Mouse (Mus musculus) adrenal gland, adult 8-10 months (tissue): ENCODE data around the gene Rhbdd1. TPM values are rescaled to one million over a fixed set of nuclear protein-coding genes. Genes with fewer than 3 reads are reported as not detected.

Source experiments
- DNase-seq: peaks from one replicate; pipeline ENCODE4 v3.0.0; 2022
- total RNA-seq, 4 experiments: library from RNA; stranded (reverse); gene quantifications; 2 replicates each; pipeline ENCODE4 v1.2.4; 2022

Rhbdd1 gene
- total RNA-seq, 4 experiments from 2014 or later, result 36.5 to 39.7 (median 36.7) TPM

DNA sequence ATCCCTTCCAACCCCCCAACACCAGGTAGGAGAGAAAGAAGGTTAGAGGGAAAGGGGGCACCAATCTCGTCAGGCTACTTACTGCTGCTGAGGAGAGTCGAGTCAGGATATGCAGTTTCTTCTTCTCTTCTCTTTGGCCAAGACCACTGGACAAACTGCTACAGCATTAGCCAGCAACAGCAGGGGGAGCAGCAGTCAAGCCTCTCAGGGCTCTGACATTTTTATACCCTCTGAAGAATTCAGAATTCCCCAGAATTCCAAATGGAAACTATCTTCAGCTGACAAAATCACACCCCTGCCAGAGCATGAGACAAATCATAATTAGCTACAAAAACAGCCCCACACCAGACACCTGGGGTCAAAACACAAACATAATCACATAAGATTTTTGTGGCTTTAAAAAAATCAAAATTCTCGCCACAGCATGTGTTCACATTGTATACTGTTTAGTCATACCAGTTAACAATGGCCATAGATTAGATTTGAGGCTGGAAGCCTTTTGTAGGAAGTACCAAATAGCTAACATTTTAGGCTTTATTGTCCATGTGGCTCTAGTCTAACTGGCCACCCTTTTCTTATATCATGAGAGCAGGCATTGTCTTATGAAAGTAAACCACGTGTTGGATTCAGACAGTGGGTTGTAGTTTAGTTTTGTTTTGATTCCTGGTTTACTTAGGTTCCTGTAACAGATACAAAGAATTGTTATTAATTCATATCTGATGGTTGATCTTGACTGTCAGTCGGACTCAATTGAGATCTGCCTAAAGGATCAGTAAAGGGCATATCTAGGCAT, 55.6 kb downstream of the Rhbdd1 start:
- no peak for DNase-seq

DNA sequence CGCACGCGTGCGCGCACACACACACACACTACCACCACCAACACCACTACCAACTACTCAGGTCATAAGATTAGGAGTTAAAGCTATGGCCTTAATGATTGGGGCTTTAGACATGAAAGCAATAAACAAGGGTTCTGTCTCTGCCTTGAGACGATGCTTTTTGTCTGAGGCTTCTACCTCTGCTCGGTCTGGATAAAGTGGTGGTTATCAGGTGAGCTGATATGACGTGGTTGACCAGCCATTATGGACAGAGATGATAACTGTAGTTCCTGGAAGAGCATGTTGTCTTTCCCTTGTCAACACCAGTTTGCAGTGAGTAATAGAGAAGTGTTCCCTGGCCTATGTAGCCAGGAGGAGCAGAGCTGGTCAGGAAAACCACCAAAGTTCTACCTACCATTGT, 57.7 kb downstream of the Rhbdd1 start:
- no peak for DNase-seq

- DNase-seq, result no peak
Measured at GRCm38 (mm10) chr1:82374831-82375358, 58.6 kb downstream of the Rhbdd1 start.

DNA sequence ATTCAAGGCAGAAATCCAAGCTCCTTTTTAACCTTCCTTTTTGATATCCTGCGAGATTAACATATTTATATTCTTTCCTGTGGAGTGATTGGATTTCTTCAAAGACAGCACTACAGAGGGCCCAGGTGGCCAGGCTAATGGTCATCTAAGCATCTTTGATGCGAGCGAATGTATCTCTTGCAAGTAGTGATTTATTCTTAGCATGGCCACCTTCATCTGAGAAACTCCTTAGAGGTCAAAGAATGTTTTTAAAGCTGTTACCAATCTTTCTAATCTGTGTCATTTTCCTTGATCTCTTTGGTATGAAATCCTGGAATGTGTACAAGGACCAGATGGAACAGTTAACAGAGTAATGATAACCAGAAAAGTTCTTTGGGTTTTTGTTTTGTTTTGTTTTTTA, 59.2 kb downstream of the Rhbdd1 start:
- no peak for DNase-seq

DNA sequence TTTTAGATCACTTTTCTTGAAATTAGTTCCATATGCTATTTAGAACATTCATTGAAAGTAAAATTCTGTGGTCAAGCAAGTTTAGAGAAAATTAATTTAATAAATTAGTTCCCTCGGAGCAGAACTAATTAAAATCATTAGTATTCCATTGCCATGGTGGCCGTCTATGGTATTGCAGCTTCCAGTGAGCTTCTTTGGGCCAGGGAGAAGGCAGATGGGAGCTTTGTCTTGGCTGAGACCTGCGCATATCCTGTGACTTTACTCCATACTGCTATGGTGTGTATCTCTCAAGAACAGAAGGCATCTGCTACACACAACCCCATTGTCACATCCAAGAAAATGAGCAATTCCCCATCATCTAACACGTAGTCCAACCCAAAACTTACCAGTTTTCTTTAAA, 65.7 kb downstream of the Rhbdd1 start:
- DNase-seq, result no peak

GRCm38 (mm10) chr1:82384106-82384505, 67.9 kb downstream of the Rhbdd1 start:
- no peak for DNase-seq

DNA sequence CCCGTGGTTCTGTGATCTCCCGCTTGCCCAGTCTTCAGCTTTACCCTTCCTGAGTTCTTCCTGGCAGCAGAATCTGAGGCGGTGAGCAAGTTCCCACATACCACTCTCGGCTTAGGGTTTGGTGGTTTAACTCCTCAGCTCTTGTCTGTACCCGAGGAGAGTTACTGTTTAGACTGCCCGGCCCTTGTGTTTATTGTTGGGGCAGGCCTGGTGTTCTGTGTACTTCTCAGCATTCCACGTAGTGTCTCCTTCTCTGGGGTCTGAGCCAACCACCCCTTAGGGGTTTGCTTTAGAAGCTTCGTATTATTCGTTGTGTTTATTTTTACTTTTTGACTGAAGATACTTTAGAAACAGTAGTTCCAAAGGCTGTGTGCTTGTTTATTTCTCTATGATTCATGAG, 68.8 kb downstream of the Rhbdd1 start:
- no peak for DNase-seq

- no peak for DNase-seq
Measured at GRCm38 (mm10) chr1:82385827-82386230, 69.6 kb downstream of the Rhbdd1 start.

GRCm38 (mm10) chr1:82386814-82387771, 70.8 kb downstream of the Rhbdd1 start:
- DNase-seq, result no peak

DNA sequence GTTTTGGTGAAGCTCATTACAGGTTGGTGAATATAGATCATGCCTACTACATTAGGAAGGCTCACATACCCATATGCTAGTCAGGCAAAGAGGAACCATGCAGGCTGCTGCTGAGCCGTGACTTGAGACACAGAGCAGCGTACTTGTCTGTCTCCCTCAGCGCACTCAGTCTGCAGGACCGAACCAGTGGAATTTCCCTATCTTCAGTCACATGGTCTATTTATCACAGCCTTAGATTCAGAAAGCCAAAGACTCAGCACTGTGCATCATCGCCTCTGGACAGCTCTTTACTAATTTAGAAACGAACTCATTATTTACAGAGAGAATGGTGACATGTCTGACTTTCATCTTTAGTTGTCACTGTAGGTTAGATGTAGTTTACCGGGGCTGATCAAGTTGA, 73.1 kb downstream of the Rhbdd1 start:
- DNase-seq, result no peak

DNA sequence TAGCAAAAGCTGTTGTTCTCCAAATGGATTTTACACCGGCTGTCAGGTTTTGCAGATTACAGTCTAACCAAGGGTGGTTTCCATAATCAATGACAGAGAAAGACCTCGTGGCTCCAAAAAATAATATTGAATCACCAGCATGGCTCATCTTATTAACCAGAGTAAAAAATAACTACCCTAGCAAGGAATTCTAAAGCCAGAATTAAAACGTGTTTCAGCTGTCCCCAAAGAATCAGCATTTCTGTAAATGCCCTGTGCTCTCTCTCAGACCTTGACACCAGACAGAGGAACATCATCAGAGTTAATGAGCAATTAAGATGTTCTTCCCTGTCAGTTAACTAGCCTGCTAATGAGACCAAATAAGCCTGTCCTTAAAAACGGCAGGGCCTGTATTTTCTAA, 79.1 kb downstream of the Rhbdd1 start:
- DNase-seq, result no peak

- no peak for DNase-seq
Measured at GRCm38 (mm10) chr1:82407786-82408185, 91.5 kb downstream of the Rhbdd1 start.

GRCm38 (mm10) chr1:82409271-82409670, 93.0 kb downstream of the Rhbdd1 start:
- DNase-seq, result no peak

GRCm38 (mm10) chr1:82410548-82410947, 94.3 kb downstream of the Rhbdd1 start:
- no peak for DNase-seq

DNA sequence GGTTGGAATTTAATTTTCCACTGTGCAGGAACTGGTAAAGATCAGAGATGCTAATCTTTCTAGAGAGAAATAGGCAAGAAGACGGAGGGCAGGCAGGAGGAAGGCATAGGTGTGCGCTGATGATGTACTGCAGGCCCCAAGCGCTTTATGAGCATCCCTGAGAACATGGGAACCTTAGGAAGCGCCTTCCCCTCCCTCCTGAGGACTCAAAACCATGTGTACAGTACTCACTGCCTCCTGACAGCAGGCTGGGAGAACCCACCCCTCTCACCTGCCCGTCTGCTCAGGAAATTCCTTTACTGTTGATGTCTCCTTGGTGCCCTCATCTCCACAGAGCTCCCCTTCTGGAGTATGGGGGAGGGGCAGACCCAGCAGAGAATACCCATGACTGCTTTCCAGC, 95.3 kb downstream of the Rhbdd1 start:
- no peak for DNase-seq

- no peak for DNase-seq
Measured at GRCm38 (mm10) chr1:82412085-82412484, 95.8 kb downstream of the Rhbdd1 start.

- DNase-seq, result no peak
Measured at GRCm38 (mm10) chr1:82414434-82415045, 98.3 kb downstream of the Rhbdd1 start.

GRCm38 (mm10) chr1:82415641-82416040, 99.4 kb downstream of the Rhbdd1 start:
- DNase-seq, result no peak

DNA sequence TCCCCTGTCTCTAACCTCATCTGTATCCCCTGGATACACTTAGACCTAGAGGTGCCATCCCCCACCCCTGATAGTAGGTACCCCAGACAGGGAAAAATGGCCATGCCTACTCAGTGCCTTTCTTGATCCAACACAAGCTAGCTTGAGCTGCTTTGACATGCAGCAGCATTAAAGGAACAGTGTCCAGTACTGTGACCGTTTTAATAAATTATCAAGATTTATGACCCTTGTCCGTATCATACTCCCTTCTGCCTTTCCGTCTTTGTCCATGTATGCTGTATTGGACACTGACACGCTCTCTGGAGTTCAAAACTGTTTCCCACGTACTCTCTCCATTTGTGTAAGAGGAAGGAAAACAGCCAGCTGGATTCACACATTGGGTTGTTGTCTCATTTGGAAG, 111.5 kb downstream of the Rhbdd1 start:
- DNase-seq, result no peak

DNA sequence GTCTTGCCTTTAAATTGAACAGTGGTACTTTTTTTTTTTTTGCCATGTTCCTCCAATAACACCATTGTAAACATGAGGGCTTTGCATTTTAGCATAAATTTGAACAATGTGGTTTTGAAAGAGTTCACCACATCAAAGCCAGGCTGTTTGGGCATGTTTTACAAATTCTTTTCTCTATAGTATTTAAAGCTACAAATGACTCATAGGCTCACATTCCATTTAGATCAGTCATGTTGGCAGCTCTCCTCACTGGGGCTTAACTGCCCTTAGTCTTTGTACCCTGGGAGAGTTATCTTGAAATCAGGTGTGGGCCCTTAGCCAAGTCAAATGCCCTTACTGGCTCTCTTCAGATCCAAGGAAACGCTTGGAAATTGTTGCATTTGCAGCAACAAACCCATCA, 112.8 kb downstream of the Rhbdd1 start:
- peak; percentile 74 for DNase-seq

DNA sequence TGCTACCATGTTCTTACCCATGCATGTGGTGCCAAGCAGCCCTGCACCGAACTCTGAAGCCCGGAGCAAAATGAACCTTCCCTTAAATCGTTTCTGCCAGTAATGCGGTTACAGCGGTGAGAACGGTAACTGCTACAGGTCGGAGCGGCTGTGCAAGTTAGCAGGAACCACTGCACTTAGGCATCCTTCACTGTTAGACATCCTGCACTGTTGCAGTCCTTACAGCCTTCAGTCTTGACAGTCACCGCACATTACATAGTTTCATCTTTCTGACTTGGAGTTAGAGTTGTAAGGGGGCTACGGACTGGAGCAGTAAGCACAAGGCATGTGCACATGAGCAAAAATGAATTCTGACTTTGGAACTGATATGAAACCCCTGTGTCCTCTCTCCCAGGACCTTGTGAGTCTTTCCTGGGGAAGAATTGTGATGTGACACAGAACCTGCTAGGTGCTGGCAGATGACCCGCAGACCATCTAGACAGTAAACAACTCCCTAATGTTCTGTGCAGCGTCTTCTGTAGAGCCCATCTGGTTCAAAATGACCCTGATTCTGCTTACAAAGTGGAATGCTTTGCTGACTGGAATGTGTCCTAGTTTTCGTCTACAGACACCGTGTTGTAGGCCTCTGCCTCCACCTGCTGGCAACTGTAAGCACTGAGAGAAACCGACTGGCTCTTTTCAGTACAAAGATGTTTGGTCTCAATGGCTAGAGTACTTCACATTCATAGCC, 116.8 kb downstream of the Rhbdd1 start:
- DNase-seq, result peak; percentile 37

- no peak for DNase-seq
Measured at GRCm38 (mm10) chr1:82433649-82434005, 117.4 kb downstream of the Rhbdd1 start.
